Mouse (Mus musculus) limb, embryonic 13.5 days (tissue): ENCODE data around the gene Adad2. TPM values are rescaled to one million over a fixed set of nuclear protein-coding genes. Genes with fewer than 3 reads are reported as not detected.

ENCODE experiments used
- ATAC-seq: fragments of 200-750 bp; cut with Nextera tagmentation; 2 replicates; pipeline ENCODE4 v1.8.0; 2017; ENCODE audit warnings: low read depth, moderate number of reproducible peaks, moderate TSS enrichment; ENCODE audit not compliant: low FRiP score
- H3K27ac ChIP-seq: fragments of 300-500 bp; sonication (generic); 2 replicates; pipeline ENCODE4 v1.5.1; 2015; ENCODE audit warnings: inconsistent platforms, mild to moderate bottlenecking, moderate library complexity
- H3K27me3 ChIP-seq: fragments of 300-500 bp; sonication (generic); 2 replicates; pipeline ENCODE4 v1.6.1; 2015; ENCODE audit warnings: mild to moderate bottlenecking, inconsistent platforms
- H3K36me3 ChIP-seq: fragments of 300-500 bp; sonication (generic); 2 replicates; pipeline ENCODE4 v1.6.1; 2015; ENCODE audit warnings: inconsistent platforms, mild to moderate bottlenecking, moderate library complexity
- H3K4me1 ChIP-seq: fragments of 300-500 bp; sonication (generic); 2 replicates; pipeline ENCODE4 v1.6.1; 2015; ENCODE audit warnings: inconsistent platforms
- H3K4me2 ChIP-seq: fragments of 300-500 bp; sonication (generic); replicated peaks from 2 replicates; pipeline ENCODE4 v1.6.1; 2015; ENCODE audit warnings: inconsistent platforms, mild to moderate bottlenecking, moderate library complexity
- H3K4me3 ChIP-seq: fragments of 300-500 bp; sonication (generic); 2 replicates; pipeline ENCODE4 v1.5.1; 2015; ENCODE audit warnings: moderate library complexity, mild to moderate bottlenecking, inconsistent platforms
- H3K9ac ChIP-seq: fragments of 300-500 bp; sonication (generic); 2 replicates; pipeline ENCODE4 v1.6.1; 2015; ENCODE audit warnings: mild to moderate bottlenecking, inconsistent platforms
- H3K9me3 ChIP-seq: fragments of 300-500 bp; sonication (generic); 2 replicates; pipeline ENCODE4 v1.6.1; 2016; ENCODE audit warnings: inconsistent platforms
- WGBS: fragments of 180-500 bp; shearing (Covaris S2); methylation state at CpG from one replicate; pipeline ENCODE4 v1.1.7; 2015; 5-methylcytosine and 5-hydroxymethylcytosine counted together
- polyA plus RNA-seq: library from polyadenylated mRNA; unstranded; fragments of >200 nt; fragmentation: Nextera tagmentation; extraction: Ambion mirVana; gene quantifications from 2 replicates; pipeline ENCODE4 v1.2.1, GENCODE M21; 2015

Adad2 gene
- polyA plus RNA-seq: 0.19 and 0.38 TPM in 2 replicates

DNA sequence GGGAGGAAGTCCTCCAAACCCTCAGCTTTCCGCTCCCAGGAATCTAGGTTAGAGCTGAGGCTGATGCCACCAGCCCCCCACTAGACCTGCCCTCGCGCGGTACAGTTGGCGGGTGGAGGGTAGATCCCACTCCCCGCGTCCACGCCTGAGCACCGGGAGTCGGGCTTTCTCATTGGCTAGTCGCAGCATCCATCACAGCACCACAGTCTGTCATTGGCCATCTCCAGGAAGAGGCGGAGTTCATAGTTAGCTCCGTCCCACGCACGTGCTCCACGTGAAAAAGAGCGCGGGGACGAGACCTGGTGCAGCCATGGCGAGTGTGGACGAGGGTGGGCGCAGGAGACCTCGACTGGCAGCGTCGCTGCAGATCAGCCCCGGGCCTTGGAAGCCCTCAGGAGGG lies at the start of gene Adad2:
TSS of gene Adad2 (plus strand) at position 277 of the 400 bp plus-strand sequence.
- ATAC-seq: no peak
- WGBS: 82% methylated on average over 26 of the region's 26 CpGs
- Histone ChIP-seq H3K4me2 (no peak within 1 kb of the TSS), H3K9ac (no peak within 1 kb of the TSS), H3K27ac (no peak within 1 kb of the TSS), H3K36me3 (no peaks in the 10 kb centered on the region), H3K4me3 (no peak within 1 kb of the TSS), H3K27me3 (no peaks in the 10 kb centered on the region), H3K9me3 (0 out of 2 replicates have a peak, but pooled peaks cover 4% of the 10 kb centered on the region), H3K4me1 (no peaks in the 10 kb centered on the region)

DNA sequence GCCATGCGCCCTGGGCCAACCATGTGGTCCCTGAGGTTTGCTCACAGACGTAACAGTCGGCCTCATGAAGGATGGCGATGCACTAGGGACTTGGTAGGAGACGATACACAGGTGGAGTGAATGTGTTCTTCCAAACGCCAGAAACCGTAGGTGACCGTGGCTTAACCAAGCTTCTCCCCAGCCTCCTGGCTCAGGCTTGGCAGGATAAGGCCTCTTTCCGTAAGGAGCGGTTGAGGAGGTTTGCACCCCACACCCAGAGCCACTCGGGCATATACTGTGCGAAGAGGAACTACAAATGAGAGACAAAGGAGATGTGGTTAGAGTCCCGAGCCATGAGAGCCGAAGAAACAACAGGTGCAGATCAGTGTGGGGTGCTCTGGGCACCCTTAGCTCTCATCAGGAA lies 48.7 kb upstream of the Adad2 start:
- peaks cover 13% of the 10 kb centered on the region for H3K4me1 ChIP-seq

DNA sequence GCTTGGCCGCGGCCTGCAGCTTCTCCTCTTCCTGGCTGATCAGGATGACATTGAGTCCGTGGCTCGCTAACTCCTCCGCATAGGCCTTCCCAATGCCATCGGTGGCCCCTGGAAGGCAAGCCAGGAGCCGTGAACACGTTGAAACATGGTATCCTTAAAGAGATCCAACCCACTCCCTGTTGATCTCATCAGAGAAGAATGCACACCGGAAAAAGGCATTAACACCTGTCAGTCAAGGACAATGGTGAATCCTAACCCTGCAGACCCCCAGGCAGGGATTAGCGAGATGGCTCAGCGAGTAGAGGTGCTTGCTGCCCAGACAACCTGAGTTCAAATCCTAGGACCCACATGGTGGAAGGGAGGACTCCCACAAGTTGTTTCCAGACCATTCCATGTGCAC lies 46.2 kb upstream of the Adad2 start:
- H3K27ac ChIP-seq: no peak overlapping the region
- H3K4me2 ChIP-seq: no peak overlapping the region
- H3K4me3 ChIP-seq: no peak overlapping the region
- ATAC-seq: no peak
- H3K9ac ChIP-seq: no peak overlapping the region; the same call in 1 of the 2 replicates
- no peaks in the 10 kb centered on the region for H3K9me3 ChIP-seq
- no peaks in the 10 kb centered on the region for H3K4me1 ChIP-seq
- peaks cover 54% of the 10 kb centered on the region for H3K36me3 ChIP-seq
- WGBS: 82% methylated on average over 11 of the region's 11 CpGs
- no peaks in the 10 kb centered on the region for H3K27me3 ChIP-seq

More for the DNA sequence above, 48.7 kb upstream of the Adad2 start:
- Histone ChIP-seq H3K27me3 (no peaks in the 10 kb centered on the region), H3K4me2 (no peak overlapping the region), H3K9ac (no peak overlapping the region), H3K36me3 (peaks cover 54% of the 10 kb centered on the region), H3K4me3 (no peak overlapping the region), H3K27ac (no peak overlapping the region), H3K9me3 (no peaks in the 10 kb centered on the region)
- 92% methylated on average over 14 of the region's 14 CpGs for WGBS
- ATAC-seq: no peak

DNA sequence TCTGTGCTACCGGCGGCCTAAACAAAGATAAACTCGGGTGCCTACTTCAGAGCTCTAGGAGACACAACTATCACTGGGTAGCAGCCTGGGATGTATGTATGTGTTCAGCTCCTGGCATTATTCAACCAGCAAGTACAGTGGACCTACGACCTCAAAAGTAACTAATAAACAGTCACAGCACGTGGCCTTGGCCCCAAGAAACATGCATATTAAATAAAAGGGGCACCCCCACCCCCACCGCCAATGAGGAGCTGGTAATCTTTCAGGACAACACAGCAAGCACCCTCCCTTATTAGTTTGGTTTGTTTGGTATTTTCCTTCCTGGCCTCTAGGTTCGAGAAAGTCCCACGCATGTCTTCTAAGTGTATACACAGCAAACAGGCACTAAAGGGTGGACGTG lies 44.3 kb upstream of the Adad2 start:
- no peak overlapping the region for H3K9ac ChIP-seq
- H3K9me3 ChIP-seq: no peaks in the 10 kb centered on the region
- H3K27me3 ChIP-seq: peaks cover 6% of the 10 kb centered on the region
- 82% methylated on average over 9 of the region's 9 CpGs for WGBS
- no peaks in the 10 kb centered on the region for H3K4me1 ChIP-seq
- H3K36me3 ChIP-seq: peaks cover 38% of the 10 kb centered on the region
- no peak overlapping the region for H3K4me3 ChIP-seq
- no peak for ATAC-seq
- no peak overlapping the region for H3K4me2 ChIP-seq
- no peak overlapping the region for H3K27ac ChIP-seq

DNA sequence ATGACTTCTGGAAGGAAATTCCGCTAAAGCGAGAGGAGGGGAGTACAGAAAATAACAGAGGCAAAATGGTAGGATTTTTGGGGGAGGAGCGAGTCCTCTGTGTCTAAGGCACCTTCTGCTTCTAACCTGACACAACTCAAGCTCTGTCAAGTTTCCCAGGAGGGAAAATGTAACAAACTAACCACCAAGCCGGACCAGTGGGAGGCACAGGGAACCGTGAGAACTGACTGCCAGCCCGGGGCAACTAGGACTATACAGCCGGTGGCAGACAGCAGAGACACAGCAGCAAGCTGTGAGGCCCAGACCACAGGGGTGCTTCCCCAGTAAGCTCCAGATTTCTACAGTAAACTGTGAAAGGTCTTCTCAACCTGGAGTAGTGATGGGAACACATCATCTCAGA lies 43.6 kb upstream of the Adad2 start:
- Histone ChIP-seq H3K27me3 (peaks cover 13% of the 10 kb centered on the region), H3K27ac (no peak overlapping the region), H3K9me3 (no peaks in the 10 kb centered on the region), H3K36me3 (peaks cover 31% of the 10 kb centered on the region), H3K4me3 (no peak overlapping the region), H3K9ac (no peak overlapping the region), H3K4me2 (no peak overlapping the region), H3K4me1 (peaks cover 3% of the 10 kb centered on the region)
- 58% methylated on average over 7 of the region's 7 CpGs for WGBS
- no peak for ATAC-seq

DNA sequence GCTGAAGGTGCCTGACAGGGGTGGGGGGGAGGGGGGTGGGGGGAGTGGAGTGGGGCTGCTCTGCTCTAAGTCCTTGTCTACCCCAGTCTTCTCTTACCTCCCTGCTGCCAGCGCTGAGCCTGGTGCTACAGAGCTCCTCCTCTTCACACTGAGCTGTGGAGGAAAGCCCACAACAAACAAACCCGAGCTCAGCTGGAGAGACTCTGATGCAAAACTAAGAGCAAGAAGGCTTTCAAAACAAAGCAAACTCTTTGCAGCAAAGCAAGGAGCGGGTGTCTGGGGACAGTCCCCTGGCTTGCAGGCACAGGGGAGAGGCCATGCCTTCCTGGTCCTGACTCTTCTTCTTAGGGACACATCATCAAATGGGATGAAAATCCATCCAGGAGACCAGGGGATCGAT lies 42.7 kb upstream of the Adad2 start:
- no peak for ATAC-seq
- WGBS: 37% methylated on average over 4 of the region's 4 CpGs

DNA sequence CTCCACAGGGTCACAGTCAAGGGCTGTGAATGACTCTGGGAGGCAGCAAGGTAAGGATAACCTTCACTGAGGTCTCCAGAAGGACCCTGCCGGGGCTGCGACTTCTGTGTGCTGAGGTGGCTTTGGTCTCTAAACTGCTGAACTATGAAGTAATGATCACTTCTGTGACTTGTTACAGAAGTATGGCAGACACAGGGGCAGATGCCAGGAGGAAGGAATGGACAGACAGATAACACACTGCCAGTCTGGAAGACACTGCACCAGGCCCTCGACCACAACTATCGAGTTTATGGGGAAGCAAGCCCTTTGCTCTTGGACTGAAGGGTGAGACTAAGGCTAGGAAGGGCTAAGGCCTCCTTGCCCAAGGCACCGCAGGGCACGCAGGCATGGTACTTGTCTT lies 41.4 kb upstream of the Adad2 start:
- WGBS: 76% methylated on average over 6 of the region's 6 CpGs
- Histone ChIP-seq H3K9ac (no peak overlapping the region), H3K36me3 (peaks cover 11% of the 10 kb centered on the region)

More for the DNA sequence above, 42.7 kb upstream of the Adad2 start:
- no peak overlapping the region for H3K27ac ChIP-seq
- H3K4me3 ChIP-seq: no peak overlapping the region
- H3K4me1 ChIP-seq: peaks cover 8% of the 10 kb centered on the region
- H3K9me3 ChIP-seq: no peaks in the 10 kb centered on the region
- peaks cover 19% of the 10 kb centered on the region for H3K27me3 ChIP-seq
- H3K4me2 ChIP-seq: no peak overlapping the region
- no peak overlapping the region for H3K9ac ChIP-seq
- peaks cover 23% of the 10 kb centered on the region for H3K36me3 ChIP-seq

DNA sequence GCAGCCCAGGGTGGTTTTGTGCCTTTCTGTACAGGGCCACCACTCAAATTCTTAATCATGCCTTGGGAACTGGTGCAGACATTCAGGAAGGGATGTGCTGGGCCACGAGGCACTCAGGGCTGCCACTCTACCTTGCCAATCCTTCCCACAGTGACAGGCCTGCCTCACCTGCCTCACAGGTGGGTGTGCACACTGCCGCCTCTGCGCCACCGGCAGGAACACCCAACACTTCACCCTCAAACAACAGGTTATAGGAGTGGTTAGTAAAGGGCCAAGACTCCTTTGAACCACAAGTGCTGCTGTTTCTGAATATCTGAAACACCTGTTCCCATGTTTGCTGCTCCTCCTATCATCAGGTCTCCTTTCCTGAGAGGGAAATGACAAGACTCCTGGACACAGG lies 40.1 kb upstream of the Adad2 start:
- Histone ChIP-seq H3K4me1 (peaks cover 8% of the 10 kb centered on the region), H3K9me3 (no peaks in the 10 kb centered on the region), H3K4me3 (no peak overlapping the region), H3K27ac (no peak overlapping the region), H3K9ac (no peak overlapping the region), H3K27me3 (peaks cover 38% of the 10 kb centered on the region), H3K4me2 (no peak overlapping the region), H3K36me3 (0 out of 2 replicates have a peak, but pooled peaks cover 5% of the 10 kb centered on the region)
- WGBS: 88% methylated on average over 4 of the region's 4 CpGs
- no peak for ATAC-seq

More for the DNA sequence above, 41.4 kb upstream of the Adad2 start:
- ATAC-seq: no peak
- Histone ChIP-seq H3K9me3 (no peaks in the 10 kb centered on the region), H3K4me1 (peaks cover 8% of the 10 kb centered on the region), H3K4me3 (no peak overlapping the region), H3K27ac (no peak overlapping the region), H3K27me3 (peaks cover 26% of the 10 kb centered on the region), H3K4me2 (no peak overlapping the region)

DNA sequence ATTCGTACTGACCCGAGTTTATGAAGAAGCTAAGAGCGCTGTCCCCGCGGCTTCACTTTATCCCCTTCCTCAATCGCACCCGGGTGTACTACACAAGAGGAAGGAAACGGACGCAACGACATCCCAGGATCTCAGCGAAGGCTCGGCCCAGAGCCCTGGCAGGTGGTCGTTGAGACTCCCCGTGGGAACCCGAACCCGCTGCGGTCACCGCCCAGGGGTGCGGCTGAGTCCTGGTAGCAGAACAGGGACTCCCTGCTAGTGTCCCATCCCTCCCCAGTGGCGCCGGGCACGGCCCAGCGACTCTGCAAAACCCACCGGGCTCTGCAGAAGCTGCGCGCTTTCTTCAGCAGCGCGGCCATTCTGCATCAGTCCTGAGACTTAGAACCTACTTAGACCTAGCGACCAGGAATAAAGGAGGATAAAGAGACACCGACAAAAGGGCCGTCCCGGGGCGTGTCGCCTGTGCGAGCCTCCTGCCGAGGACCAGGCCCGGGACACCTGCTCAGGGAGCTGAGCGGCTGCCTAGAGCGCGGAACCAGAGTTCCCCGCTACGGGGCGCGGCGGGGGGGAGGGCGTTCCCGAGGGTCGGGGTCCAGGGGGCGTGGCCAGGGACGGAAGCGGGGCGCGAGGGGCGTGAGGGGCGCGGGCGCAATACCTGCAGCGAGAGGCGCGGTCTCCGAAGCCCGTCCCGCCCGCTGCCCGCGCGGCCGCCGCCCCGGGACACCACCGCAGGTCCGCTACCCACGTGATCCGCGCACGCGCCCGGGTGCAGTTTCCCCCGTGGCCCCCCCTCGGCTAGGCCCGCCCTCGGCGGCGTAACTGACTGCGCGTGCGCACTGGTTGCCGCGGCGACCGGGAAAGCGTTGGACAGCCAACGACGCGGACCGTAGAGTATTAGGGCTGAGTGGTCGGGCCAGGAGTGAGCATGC lies 37.8 kb upstream of the Adad2 start, which contains the start of the genes Hsdl1 and Dnaaf1:
TSS of gene Hsdl1 (minus strand) at position 747 of the 929 bp plus-strand sequence.
TSS of gene Dnaaf1 (plus strand) at position 799 of the 929 bp plus-strand sequence.
- H3K9me3 ChIP-seq: no peaks in the 10 kb centered on the region
- H3K36me3 ChIP-seq: no peaks in the 10 kb centered on the region
- H3K4me3 ChIP-seq: peak within 1 kb of the TSS; percentile 62
- H3K4me2 ChIP-seq: peak within 1 kb of the TSS; percentile 97
- H3K27ac ChIP-seq: no peak within 1 kb of the TSS
- peak; percentile 87 for ATAC-seq
- H3K4me1 ChIP-seq: peaks cover 8% of the 10 kb centered on the region
- peaks cover 57% of the 10 kb centered on the region for H3K27me3 ChIP-seq
- WGBS: under 1% methylated on average over 97 of the region's 97 CpGs
- peak within 1 kb of the TSS; percentile 76 for H3K9ac ChIP-seq

DNA sequence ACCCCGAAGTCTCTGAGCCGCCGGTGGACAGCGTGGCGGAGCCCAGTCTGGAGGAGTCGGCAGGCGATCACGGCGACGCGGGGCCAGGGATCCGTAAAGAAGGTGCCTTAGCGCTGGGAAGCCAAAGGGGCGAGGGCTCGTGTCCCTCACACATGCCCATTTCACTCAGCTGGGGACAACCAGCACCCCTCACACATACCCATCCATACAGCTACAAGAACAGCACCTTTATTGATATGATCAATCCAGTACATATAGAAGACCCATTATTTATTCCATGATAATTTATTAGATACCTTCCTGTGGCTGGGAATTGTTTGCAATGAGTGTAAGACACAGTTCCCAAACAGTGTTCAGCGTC lies 37.2 kb upstream of the Adad2 start:
- Histone ChIP-seq H3K27ac (no peak overlapping the region), H3K9me3 (no peaks in the 10 kb centered on the region), H3K4me3 (peak overlapping the region; percentile 62), H3K4me1 (peaks cover 8% of the 10 kb centered on the region), H3K36me3 (no peaks in the 10 kb centered on the region), H3K27me3 (peaks cover 59% of the 10 kb centered on the region), H3K9ac (peak overlapping the region; percentile 76), H3K4me2 (peak overlapping the region; percentile 97)
- 3% methylated on average over 16 of the region's 16 CpGs for WGBS
- ATAC-seq: 0 out of 2 replicates have a peak, but pooled peaks have one; percentile 26

DNA sequence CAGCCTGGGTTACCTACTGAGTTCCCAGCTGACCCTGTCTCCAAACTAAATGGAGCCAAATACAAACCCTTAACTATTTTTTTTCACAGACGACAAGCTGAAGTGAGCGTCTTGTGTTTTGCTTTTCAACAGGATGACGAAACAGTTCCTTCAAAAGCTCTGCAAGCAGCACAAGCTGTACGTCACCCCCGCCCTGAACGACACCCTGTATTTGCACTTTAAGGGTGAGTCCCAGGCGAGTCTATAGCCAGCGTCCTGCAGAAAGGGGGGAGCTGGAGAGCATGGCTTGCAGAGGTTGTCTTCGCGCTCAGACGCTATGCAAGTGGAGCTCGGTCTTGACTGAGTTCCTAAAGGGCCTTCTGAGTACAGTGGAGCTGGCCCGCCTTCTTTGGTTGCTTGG lies 33.5 kb upstream of the Adad2 start:
- Histone ChIP-seq H3K9ac (no peak overlapping the region; the same call in 1 of the 2 replicates), H3K27me3 (peaks cover 45% of the 10 kb centered on the region), H3K4me3 (no peak overlapping the region), H3K4me2 (no peak overlapping the region), H3K36me3 (no peaks in the 10 kb centered on the region), H3K27ac (no peak overlapping the region), H3K4me1 (peaks cover 4% of the 10 kb centered on the region), H3K9me3 (no peaks in the 10 kb centered on the region)
- no peak for ATAC-seq
- 37% methylated on average over 13 of the region's 13 CpGs for WGBS

DNA sequence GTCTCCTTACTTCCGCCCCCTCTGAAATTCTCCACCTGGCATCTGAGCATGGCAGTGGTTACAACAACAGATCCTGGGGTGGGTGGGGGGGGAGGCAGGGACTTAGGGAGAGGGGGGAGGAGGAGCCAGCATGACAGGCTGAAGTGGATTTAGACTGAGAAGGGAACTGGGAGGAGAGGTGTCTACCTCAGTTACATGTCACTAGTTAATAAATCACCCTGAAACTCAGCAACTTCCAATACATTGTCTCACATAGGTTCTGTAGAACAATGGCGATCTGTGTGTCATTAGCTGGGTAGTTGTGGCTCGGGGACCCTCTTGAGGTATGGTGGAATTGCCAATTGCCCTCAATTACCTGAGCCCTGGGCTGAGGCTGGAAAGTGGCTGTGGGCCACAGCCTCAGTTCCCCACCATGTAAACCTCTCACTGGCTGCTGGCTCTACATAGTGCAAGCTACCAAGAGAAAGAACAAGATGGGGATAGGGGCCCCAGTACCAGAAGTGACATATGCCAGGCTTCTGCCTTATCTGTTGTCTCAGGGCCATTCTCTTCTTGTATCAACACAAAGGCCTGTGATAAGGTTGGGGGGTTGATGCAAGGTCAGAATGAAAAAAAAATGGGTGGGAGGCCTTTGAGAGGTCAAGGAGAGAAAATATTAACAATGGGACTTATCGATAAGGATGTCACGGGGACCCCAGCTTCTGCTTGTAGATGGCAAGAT lies 31.9 kb upstream of the Adad2 start:
- H3K9me3 ChIP-seq: no peaks in the 10 kb centered on the region
- H3K27me3 ChIP-seq: peaks cover 46% of the 10 kb centered on the region
- H3K36me3 ChIP-seq: no peaks in the 10 kb centered on the region
- no peak overlapping the region for H3K4me2 ChIP-seq
- 88% methylated on average over 5 of the region's 5 CpGs for WGBS
- H3K9ac ChIP-seq: no peak overlapping the region
- H3K4me1 ChIP-seq: no peaks in the 10 kb centered on the region
- ATAC-seq: no peak
- H3K27ac ChIP-seq: no peak overlapping the region
- no peak overlapping the region for H3K4me3 ChIP-seq
